Mouse (Mus musculus): Measurements from ENCODE around the gene Krtap28-10.

Gene Krtap28-10

GRCm38 (mm10) chr1:83042380-83042779, at the start of gene Krtap28-10:
Gene Krtap28-10, minus strand, starts transcription at chr1:83042480.
- DNase-seq (ENCODE audit: low spot score in 2 of 2) = no peak

- no peak for DNase-seq (ENCODE audit: low spot score in 2 of 2)
These were observed 49.0 kb upstream of the Krtap28-10 start for GRCm38 (mm10) chr1:83091268-83091667.

- no peak for DNase-seq (ENCODE audit: low spot score in 2 of 2)
These were observed 42.5 kb upstream of the Krtap28-10 start for GRCm38 (mm10) chr1:83084790-83085189.

GRCm38 (mm10) chr1:83077016-83077415, 34.7 kb upstream of the Krtap28-10 start:
- peak in 1 of 2 experiments; percentile 5 for DNase-seq (ENCODE audit: low spot score in 2 of 2)

GRCm38 (mm10) chr1:83076190-83076917, 34.1 kb upstream of the Krtap28-10 start:
- peak in 1 of 2 experiments; percentile 31 for DNase-seq (ENCODE audit: low spot score in 2 of 2)

GRCm38 (mm10) chr1:83075526-83076189, 33.4 kb upstream of the Krtap28-10 start:
- no peak for DNase-seq (ENCODE audit: low spot score in 2 of 2)

GRCm38 (mm10) chr1:83067205-83067604, 24.9 kb upstream of the Krtap28-10 start:
- peak in 1 of 2 experiments; percentile 5 for DNase-seq (ENCODE audit: low spot score in 2 of 2)

GRCm38 (mm10) chr1:83066577-83066976, 24.3 kb upstream of the Krtap28-10 start:
- no peak for DNase-seq (ENCODE audit: low spot score in 2 of 2)

- DNase-seq (ENCODE audit: low spot score in 2 of 2) = peak in 1 of 2 experiments; percentile 23
These were observed 22.6 kb upstream of the Krtap28-10 start for GRCm38 (mm10) chr1:83064851-83065250.

GRCm38 (mm10) chr1:83060643-83061042, 18.4 kb upstream of the Krtap28-10 start, which contains the start of gene Krtap28-13:
Gene Krtap28-13, plus strand, starts transcription at chr1:83060930.
- no peak for DNase-seq (ENCODE audit: low spot score in 2 of 2)

- DNase-seq (ENCODE audit: low spot score in 2 of 2) = no peak
These were observed 17.0 kb upstream of the Krtap28-10 start, which contains the start of gene A030005K14Rik for GRCm38 (mm10) chr1:83059278-83059677. Gene A030005K14Rik, minus strand, starts transcription at chr1:83059378.

- DNase-seq (ENCODE audit: low spot score in 2 of 2) = no peak
These were observed 16.2 kb upstream of the Krtap28-10 start for GRCm38 (mm10) chr1:83058481-83058880.

- DNase-seq (ENCODE audit: low spot score in 2 of 2) = no peak
These were observed 2.7 kb upstream of the Krtap28-10 start, which contains the start of gene Gm47969 for GRCm38 (mm10) chr1:83044882-83045427. Gene Gm47969, plus strand, starts transcription at chr1:83044932.

- no peak for DNase-seq (ENCODE audit: low spot score in 2 of 2)
These were observed 3.2 kb downstream of the Krtap28-10 start for GRCm38 (mm10) chr1:83039080-83039479.

- peak in 1 of 2 experiments; percentile 26 for DNase-seq (ENCODE audit: low spot score in 2 of 2)
These were observed 4.1 kb downstream of the Krtap28-10 start, which contains the start of gene Slc19a3 for GRCm38 (mm10) chr1:83038109-83038672. Gene Slc19a3, minus strand, starts transcription at chr1:83038448.

GRCm38 (mm10) chr1:83036892-83037667, 5.2 kb downstream of the Krtap28-10 start:
- no peak for DNase-seq (ENCODE audit: low spot score in 2 of 2)

GRCm38 (mm10) chr1:83034509-83034908, 7.8 kb downstream of the Krtap28-10 start:
- no peak for DNase-seq (ENCODE audit: low spot score in 2 of 2)

GRCm38 (mm10) chr1:83032508-83032907, 9.8 kb downstream of the Krtap28-10 start:
- DNase-seq (ENCODE audit: low spot score in 2 of 2) = no peak

GRCm38 (mm10) chr1:83031950-83032349, 10.3 kb downstream of the Krtap28-10 start:
- no peak for DNase-seq (ENCODE audit: low spot score in 2 of 2)

- DNase-seq (ENCODE audit: low spot score in 2 of 2) = no peak
These were observed 25.7 kb downstream of the Krtap28-10 start for GRCm38 (mm10) chr1:83016556-83016955.

GRCm38 (mm10) chr1:83015329-83015879, 26.9 kb downstream of the Krtap28-10 start:
- no peak for DNase-seq (ENCODE audit: low spot score in 2 of 2)

Measured in left cerebral cortex, adult 9 months (tissue).